Mouse (Mus musculus) megakaryocyte, embryonic 14.5 days (primary cell): Measurements from ENCODE around the gene Timm44.

Experiments
- FLI1 ChIP-seq: IDR thresholded peaks from 2 replicates; pipeline ENCODE4 v1.6.1; 2012; ENCODE audit warnings: low read length, inconsistent platforms, mixed read lengths
- GATA1 ChIP-seq: IDR thresholded peaks from 3 replicates; pipeline ENCODE4 v1.6.1; 2012; ENCODE audit warnings: mixed read lengths, low read length, inconsistent platforms, borderline replicate concordance

DNA sequence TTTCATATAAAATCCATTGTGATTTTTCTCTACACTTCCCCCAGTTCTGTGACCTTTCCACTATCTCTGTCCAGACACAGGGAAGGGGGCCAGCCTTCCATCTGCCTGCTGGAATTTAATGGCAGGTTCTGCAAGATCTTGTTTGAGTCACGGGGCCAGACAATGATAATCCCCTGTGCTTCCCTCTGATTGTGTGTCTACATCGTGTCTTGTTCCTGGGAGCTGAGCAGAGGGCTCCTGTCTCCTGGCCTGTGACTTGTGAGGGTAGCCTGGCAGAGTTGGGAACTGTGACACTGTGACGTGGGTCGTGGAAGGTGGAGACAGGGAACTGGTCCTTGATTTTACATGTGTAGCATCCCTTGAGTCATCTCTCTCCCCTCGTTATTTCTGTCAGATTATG, 45.9 kb downstream of the Timm44 start:
- TF ChIP-seq FLI1 (no peak), GATA1 (no peak)
